Mouse (Mus musculus): ENCODE measurements around the gene Hspa1a.
"Not testable (repeated sequence)": the region's sequence is repeated elsewhere in the genome, so short reads cannot be mapped to it uniquely, and the experiment has no call there.

Gene Hspa1a

DNA sequence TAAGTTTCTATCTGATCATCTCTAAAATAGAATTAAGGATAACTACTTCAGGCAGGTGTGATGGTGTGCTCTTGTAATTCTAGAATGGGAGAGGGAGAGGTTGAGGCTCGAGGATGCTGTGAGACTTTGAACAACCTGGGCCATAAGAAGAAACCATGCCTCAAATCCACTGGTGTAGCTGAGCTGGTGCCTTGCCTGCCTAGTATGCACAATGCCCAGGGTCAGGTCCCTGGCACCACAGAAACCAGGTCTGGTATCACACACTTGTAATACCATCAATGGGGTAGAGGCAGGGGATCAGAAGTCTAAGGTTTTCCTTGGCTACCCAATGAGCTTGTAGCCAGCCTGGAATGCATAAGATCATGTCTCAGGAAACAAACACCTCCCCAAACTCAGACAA, 9.1 kb downstream of the Hspa1a start:
- no peak for DNase-seq

DNA sequence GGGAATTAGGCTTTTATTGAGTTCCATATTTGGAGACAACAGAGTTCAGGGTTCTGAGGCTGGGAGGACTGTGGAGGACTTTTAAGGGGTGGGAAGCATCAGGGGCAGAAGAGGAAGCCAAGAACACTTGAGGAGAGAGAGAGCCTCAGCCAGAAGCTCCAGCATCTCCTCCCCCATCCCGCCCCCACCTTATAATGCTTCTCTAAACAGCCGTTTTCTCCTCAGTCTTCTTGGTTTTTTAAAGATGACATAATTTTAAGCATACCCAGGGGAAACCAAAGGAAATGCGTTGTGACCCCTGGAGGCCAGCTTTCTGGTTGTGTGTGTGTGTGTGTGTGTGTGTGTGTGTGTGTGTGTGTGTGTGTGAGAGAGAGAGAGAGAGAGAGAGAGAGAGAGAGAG, 9.8 kb downstream of the Hspa1a start:
- no peak for DNase-seq

GRCm38 (mm10) chr17:34960702-34961493, 11.1 kb downstream of the Hspa1a start:
- DNase-seq, result no peak

DNA sequence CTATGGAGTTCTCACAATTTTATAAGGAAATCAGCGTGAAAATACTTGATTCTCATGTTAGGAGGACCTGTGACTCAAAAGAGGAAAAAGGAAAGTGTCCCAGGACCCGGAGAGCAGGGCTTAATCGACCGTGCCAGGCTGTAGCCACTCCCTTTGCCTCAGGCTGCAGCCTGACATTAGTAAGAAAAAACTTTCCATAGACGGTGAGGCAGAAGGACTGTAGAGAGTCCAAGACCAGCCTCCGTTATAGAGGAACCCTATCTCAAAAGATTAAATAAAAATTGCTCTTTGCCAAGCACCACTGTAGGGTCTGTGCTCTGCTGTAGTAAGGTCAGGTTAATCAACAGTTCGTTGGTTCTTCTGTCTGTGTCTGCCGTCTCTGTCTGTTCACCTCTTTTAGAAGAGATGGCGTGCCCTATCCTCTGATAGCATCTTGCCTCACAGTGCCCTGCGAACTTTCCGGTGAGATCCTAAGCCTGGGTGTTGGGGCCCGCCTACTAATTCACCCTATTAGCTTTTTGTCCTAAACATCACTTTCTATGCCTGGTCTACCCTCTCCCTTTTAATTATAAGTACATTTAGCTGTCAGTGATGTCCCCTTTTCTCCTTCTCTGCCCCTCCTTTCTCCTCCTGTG, 12.0 kb downstream of the Hspa1a start:
- no peak for DNase-seq

DNA sequence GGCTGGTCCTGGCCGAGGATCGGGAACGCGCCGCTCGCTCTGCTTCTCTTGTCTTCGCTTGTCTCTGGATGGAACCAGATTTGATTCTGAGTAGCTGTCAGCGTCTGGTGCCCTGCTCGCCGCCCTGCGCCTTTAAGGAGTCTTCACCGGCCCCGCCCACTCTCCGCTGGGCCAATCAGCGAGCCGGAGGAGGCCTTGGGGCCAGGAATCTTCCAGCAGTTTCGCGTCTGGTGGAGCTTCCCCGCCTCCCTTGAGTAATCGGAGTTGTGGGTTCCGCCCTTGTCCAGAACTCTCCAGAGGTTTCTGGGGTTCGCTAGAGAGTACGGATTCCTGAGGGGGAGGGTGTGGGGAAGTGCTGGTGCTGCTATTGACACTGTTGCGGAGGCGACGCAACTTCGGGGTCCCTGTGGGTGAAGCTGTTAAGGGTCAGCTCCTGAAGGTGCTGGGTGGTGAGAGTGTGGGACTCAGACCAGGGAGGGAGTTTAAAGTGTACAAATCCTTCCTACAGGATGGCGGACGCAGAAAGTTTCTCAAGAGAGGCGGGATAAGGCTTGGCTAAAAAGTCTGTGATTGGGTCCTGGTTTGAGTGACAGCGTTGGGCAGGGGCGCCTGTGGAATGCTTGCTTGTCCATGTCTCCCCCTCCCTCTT, 12.7 kb downstream of the Hspa1a start, which contains the start of gene Hspa1b:
TSS of gene Hspa1b (minus strand) at position 109 of the 649 bp plus-strand sequence.
- DNase-seq, result peak; percentile 60

- not testable (repeated sequence) for DNase-seq
Observed at GRCm38 (mm10) chr17:34958734-34959129, 13.2 kb downstream of the Hspa1a start.

GRCm38 (mm10) chr17:34957966-34958365, 14.0 kb downstream of the Hspa1a start:
- not testable (repeated sequence) for DNase-seq

DNA sequence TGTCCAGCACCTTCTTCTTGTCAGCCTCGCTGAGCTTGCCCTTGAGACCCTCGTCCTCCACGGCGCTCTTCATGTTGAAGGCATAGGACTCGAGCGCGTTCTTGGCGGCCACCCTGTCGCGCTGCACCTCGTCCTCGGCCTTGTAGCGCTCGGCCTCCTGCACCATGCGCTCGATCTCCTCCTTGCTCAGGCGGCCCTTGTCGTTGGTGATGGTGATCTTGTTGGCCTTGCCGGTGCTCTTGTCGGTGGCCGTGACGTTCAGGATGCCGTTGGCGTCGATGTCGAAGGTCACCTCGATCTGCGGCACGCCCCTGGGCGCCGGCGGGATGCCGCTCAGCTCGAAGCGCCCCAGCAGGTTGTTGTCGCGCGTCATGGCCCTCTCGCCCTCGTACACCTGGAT, 14.7 kb downstream of the Hspa1a start:
- DNase-seq, result not testable (repeated sequence)

- DNase-seq, result no peak
Observed at GRCm38 (mm10) chr17:34956340-34956739, 15.6 kb downstream of the Hspa1a start.

DNA sequence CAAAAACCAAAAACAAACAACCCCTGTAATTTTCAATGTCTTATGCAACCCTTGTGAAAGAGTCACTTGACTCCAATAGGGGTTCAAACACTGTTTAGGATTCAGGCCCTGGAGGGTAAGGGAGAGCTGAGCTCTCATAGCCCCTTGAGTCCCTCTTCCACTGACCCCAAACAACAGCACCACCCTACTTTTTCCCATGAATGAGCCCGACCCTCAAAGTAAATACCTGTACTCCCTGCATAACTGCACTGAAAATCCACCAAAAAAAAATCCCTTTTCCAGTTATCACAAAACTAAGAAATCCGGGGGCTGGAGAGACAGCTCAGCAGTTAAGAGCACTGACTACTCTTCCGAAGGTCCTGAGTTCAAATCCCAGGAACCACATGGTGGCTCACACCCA, 16.1 kb downstream of the Hspa1a start:
- DNase-seq, result no peak

DNA sequence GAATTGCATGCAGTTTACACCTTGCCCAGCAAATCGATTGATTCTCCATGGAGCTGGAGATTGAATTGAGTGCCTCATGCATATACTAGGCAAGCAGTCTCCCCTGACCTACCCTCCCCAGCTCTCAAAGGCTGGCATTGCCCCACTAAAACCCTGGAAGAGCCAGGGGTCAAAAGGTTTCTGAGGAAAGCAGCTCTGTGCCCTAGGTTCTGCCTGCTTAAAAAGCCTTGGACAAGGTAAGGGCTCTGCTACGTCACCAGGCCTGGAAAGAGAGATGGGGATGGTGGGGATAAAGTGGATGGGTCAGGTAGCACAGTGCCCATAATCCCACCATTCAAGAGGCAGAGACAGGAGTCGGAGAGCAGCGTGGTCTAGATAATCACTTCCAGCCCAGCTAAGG, 17.1 kb downstream of the Hspa1a start:
- no peak for DNase-seq

- no peak for DNase-seq
Observed at GRCm38 (mm10) chr17:34953904-34954303, 18.1 kb downstream of the Hspa1a start.

DNA sequence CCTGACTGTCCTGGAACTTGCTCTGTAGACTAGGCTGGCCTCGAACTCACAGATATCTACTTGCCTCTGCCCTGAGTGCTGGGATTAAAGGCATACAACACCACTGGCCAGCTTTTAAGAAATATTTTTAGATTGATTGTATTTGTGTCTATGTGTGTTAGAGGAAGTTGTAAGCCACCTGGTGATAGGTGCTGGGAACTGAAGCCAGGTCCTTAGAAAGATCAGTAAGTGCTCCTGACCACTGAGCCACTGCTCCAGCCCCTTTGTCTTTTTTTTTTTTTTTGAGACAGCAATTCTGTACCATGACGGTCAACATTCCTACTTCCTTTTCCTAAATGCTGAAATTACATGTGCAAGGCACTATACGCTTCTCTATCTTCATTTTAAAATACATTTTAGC, 18.7 kb downstream of the Hspa1a start:
- DNase-seq, result no peak

- peak; percentile 82 for DNase-seq
Observed at GRCm38 (mm10) chr17:34952378-34953040, 19.4 kb downstream of the Hspa1a start.

GRCm38 (mm10) chr17:34951636-34952377, 20.1 kb downstream of the Hspa1a start:
- DNase-seq, result peak; percentile 38

DNA sequence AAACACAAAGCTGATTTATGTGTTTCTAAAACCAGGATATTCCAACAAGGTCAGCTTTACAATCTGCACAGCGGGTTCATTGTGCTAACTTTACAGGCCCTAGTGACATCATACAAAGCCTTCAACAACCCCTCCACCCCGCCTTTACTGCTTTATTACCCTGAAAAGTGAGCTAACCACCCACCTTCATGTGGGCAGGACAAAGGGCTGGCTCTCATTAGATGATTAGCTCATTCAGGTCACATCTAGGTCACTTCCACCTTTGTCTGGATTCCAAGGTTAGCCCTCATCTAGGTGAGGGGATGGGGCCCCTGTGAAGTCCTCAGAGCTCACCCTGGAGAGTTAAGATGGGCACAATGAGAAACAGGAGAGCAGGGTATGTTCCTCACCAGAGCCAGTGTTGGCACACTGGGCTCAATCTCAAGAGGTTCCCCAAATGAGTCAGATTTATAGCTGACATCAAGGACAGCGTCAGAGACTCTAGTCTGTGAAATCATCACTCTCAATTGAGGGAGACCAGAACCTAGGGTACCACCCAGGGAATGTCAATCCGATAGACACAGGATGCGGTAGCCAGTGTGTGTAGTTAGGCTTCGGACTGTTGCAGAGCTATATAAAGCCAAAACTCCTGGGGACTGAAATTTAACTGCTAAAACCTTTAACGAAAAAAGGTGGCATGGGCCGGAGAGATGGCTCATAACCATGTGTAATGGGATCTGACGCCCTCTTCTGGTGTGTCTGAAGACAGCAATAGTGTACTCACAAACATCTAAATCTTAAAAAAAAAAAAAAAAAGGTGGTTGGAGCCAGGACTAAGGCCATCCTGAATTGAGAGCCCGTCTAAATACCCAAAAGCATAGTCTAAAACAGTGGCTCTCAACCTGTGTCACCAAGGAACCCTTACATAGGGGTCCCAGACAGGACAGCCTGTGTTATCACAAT, 21.2 kb downstream of the Hspa1a start:
- no peak for DNase-seq

DNA sequence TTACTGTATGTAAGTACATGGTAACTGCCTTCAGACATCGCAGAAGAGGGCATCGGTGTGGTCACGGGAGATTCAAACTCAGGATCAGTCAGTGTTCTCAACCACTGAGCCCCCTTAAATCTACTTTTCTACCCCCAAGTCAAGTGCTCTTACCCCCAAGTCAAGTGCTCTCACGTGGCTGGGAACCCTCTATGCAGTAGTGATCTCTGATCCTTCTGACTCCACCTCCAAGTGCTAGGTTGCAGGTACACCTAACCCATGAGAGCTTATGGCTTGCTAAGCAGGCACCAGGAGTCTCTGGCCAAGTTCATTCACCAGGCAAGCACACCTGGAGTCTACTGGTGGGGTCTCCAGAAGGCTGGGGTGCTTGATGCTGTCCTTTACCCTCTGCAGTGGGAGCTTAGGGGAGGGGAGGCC, 22.4 kb downstream of the Hspa1a start:
- no peak for DNase-seq

- not testable (repeated sequence) for DNase-seq
Observed at GRCm38 (mm10) chr17:34948721-34949552, 23.0 kb downstream of the Hspa1a start.

DNA sequence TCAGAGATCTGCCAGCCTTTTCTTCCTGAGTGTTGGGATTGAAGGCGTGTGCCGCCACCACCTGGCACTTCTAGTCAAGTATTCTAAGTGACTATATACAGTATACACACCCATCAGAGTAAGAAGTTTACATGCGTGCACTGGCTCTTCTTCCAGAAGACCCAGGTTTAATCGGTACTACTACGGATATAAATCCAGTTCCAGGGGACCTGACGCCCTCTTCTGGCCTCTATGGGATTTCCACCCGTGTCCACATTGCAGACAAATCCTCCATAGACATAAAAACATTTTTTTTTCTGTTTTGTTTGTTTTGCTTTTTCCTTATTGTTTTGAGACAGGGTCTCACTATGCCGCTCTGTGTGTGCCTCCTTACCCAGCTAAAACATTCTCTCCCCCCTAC, 24.4 kb downstream of the Hspa1a start:
- no peak for DNase-seq

GRCm38 (mm10) chr17:34946486-34947140, 25.3 kb downstream of the Hspa1a start:
- DNase-seq, result no peak
